Mouse (Mus musculus) limb, embryonic 12.5 days (tissue): ENCODE results near the gene Pkmyt1. TPM values are rescaled to one million over a fixed set of nuclear protein-coding genes. Genes with fewer than 3 reads are reported as not detected.

Source experiments
- ATAC-seq: fragments of 200-750 bp; cut with Nextera tagmentation; 2 replicates; pipeline ENCODE4 v1.8.0; 2017; ENCODE audit warnings: low read depth, moderate TSS enrichment; ENCODE audit not compliant: insufficient number of reproducible peaks, insufficient read depth, low FRiP score, low TSS enrichment
- H3K27ac ChIP-seq: fragments of 300-500 bp; sonication (generic); 2 replicates; pipeline ENCODE4 v1.5.1; 2016; ENCODE audit warnings: mild to moderate bottlenecking, moderate library complexity
- H3K27me3 ChIP-seq: fragments of 300-500 bp; sonication (generic); 2 replicates; pipeline ENCODE4 v1.6.1; 2016; ENCODE audit warnings: mild to moderate bottlenecking, moderate library complexity
- H3K36me3 ChIP-seq: fragments of 300-500 bp; sonication (generic); 2 replicates; pipeline ENCODE4 v1.6.1; 2016; ENCODE audit warnings: mild to moderate bottlenecking, moderate library complexity
- H3K4me1 ChIP-seq: fragments of 300-500 bp; sonication (generic); replicated peaks from 2 replicates; pipeline ENCODE4 v1.6.1; 2016
- H3K4me2 ChIP-seq: fragments of 300-500 bp; sonication (generic); 2 replicates; pipeline ENCODE4 v1.6.1; 2016; ENCODE audit warnings: mild to moderate bottlenecking, moderate library complexity
- H3K4me3 ChIP-seq: fragments of 300-500 bp; sonication (generic); replicated peaks from 2 replicates; pipeline ENCODE4 v1.5.1; 2016; ENCODE audit warnings: mild to moderate bottlenecking
- H3K9ac ChIP-seq: fragments of 300-500 bp; sonication (generic); replicated peaks from 2 replicates; pipeline ENCODE4 v1.6.1; 2016; ENCODE audit warnings: mild to moderate bottlenecking, moderate library complexity
- H3K9me3 ChIP-seq: fragments of 300-500 bp; sonication (generic); 2 replicates; pipeline ENCODE4 v1.6.1; 2016; ENCODE audit warnings: mild to moderate bottlenecking, moderate library complexity
- WGBS: fragments of 180-500 bp; shearing (Covaris S2); methylation state at CpG from one replicate; pipeline ENCODE4 v1.1.7; 2016; 5-methylcytosine and 5-hydroxymethylcytosine counted together
- polyA plus RNA-seq: library from polyadenylated mRNA; unstranded; fragments of >200 nt; fragmentation: Nextera tagmentation; extraction: Ambion mirVana; gene quantifications from 2 replicates; pipeline ENCODE4 v1.2.1, GENCODE M21; 2016

Gene Pkmyt1
- polyA plus RNA-seq, 1 experiment from 2014 or later, result 49.1 TPM

DNA sequence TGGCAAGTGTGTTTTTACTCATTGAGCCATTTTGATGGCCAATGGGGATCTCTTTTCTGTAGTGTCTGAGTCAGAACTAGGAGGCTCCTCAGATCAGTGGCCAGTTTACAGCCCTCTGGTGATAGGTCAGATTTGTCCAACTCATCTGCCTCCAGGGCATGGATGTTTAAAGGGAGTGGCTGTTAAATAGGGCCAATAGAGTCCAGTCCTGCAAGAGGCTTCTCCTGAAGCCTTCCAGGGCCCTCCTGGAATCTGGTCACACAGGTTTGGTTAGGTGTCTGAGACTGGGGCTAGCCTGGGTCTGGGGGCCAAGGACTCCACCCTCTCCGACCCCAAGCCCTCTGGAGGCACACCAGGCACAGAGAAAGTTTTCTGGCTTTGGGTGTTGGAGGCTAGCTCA lies 31.6 kb upstream of the Pkmyt1 start:
- no peak for ATAC-seq
- H3K27ac ChIP-seq, result no peak overlapping the region
- H3K9me3 ChIP-seq, result no peaks in the 10 kb centered on the region
- H3K9ac ChIP-seq, result no peak overlapping the region
- no peaks in the 10 kb centered on the region for H3K36me3 ChIP-seq
- 59% methylated on average over 1 of the region's 1 CpGs for WGBS
- peaks cover 22% of the 10 kb centered on the region for H3K4me1 ChIP-seq
- no peak overlapping the region for H3K4me3 ChIP-seq
- peaks cover 20% of the 10 kb centered on the region for H3K27me3 ChIP-seq
- H3K4me2 ChIP-seq, result no peak overlapping the region

DNA sequence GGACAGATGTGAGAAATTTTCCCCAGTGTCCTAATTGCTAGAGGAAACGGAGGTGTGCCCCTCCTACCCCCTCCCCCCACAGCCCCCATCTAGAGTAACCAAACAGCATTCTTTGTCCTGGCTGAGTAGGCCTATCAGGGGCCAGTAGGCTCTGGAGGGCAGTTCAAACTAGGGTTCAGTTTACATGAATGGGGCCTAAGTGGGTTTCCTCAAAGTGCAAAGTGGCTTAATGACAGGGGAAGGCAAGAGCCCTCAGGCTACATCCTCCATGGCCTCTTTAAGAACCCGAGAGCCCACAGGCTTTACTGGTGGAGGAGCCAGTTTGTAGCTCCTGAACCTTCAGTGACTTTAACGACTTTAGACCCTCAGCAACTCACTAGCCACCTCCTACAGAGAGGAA lies 30.3 kb upstream of the Pkmyt1 start:
- no peaks in the 10 kb centered on the region for H3K36me3 ChIP-seq
- no peak overlapping the region for H3K9ac ChIP-seq
- peak; percentile 69; the same call in 1 of the 2 replicates for ATAC-seq
- no peak overlapping the region for H3K4me3 ChIP-seq
- WGBS, result 11% methylated on average over 3 of the region's 3 CpGs
- H3K9me3 ChIP-seq, result no peaks in the 10 kb centered on the region
- peaks cover 27% of the 10 kb centered on the region for H3K4me1 ChIP-seq
- H3K27me3 ChIP-seq, result peaks cover 34% of the 10 kb centered on the region
- H3K4me2 ChIP-seq, result no peak overlapping the region
- no peak overlapping the region for H3K27ac ChIP-seq

DNA sequence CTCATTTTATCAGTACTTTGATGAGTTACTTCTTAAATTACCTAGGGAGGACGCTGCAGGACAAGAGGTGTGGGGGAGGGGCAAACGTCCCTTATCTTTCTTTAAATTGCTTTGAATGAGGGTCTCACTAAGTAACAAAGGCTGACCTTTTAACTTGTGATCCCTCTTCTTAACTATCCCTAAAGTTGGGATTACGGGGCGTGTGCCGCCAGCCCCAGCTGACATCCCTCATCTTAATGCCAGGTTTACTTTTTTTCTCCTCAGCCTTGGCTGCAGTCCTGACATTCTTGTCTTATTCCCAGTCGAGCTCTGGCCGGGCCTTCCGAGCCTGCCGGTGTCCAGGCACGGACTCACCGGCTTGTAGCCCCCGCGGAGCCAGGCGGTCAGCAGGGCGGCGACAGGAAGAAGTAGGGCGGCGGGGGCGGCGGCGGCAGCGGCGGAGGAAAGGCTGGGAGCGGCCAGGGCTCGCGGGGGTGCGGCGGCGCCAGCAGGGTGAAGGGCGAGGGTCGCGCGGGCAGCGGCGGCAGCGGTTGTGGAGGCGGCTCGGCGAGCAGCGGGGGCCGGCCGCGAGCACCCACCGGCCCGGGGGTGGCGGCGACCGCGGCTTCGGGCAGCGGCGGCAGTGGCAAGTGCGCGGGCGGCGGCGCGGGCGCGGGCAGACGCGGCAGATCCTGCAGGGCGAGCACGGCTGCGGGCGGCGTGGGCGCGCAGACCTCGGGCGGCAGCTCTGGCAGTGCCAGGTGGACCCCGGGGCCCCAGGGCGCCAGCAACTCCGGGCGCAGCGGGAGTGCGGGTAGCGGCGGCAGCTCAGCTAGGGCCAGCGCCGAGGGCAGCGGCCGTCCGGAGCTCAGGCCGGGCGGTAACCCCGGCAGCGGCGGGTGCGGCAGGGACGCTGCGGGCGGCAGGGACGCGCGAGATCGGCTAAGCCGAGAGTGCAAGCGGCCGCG lies 26.7 kb upstream of the Pkmyt1 start:
- Histone ChIP-seq H3K9me3 (no peaks in the 10 kb centered on the region), H3K36me3 (no peaks in the 10 kb centered on the region), H3K4me2 (peak overlapping the region; percentile 100), H3K27ac (no peak overlapping the region), H3K4me3 (peak overlapping the region; percentile 63), H3K9ac (peak overlapping the region; percentile 58), H3K27me3 (peaks cover 43% of the 10 kb centered on the region), H3K4me1 (peaks cover 27% of the 10 kb centered on the region)
- WGBS, result under 1% methylated on average over 97 of the region's 101 CpGs
- 0 out of 2 replicates have a peak, but pooled peaks have one; percentile 18 for ATAC-seq

DNA sequence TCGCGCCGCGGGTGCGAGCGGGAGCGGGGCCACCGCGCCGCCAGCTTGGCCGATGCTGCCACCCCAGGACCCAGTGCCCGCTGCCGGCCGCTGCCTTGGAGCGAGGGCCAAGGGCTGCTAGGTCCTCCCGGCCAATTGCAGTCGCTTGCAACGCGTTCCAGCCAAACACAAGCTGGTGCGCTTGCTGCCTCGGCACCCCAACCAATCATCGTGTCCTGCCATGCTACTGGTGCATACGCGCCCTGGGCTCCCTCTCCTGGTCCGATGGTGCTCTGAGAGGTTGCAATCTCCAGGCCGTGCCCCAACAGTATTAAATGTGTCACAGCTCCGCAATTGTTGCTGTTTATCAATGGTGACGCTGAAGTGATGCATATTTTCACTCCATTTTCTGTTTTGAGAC lies 26.1 kb upstream of the Pkmyt1 start:
- Histone ChIP-seq H3K9ac (peak overlapping the region; percentile 58), H3K4me1 (peaks cover 24% of the 10 kb centered on the region), H3K4me2 (peak overlapping the region; percentile 100), H3K9me3 (no peaks in the 10 kb centered on the region), H3K27me3 (peaks cover 43% of the 10 kb centered on the region), H3K4me3 (peak overlapping the region; percentile 63), H3K36me3 (no peaks in the 10 kb centered on the region), H3K27ac (no peak overlapping the region)
- 0% methylated on average over 17 of the region's 28 CpGs for WGBS
- peak; percentile 81 for ATAC-seq

DNA sequence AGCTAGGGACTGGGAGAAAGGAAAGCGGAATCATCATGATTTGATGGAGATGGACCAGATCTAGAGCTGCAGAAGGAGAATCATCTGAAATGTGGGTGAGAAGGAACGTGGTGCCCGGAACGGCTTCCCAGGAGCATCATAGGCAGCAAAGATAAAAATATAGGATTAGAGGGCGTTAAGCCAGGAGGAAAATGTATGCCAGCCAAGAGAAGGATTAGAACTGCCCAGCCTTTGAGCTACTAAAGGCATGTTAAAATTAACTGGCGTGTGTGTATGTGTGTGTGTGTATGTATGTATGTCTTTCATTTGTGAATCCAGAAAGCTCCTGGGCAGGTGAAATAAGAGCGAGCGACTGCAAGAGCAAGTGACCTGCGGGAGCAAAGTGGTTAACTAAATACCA lies 22.8 kb upstream of the Pkmyt1 start:
- no peak for ATAC-seq
- no peak overlapping the region for H3K27ac ChIP-seq
- H3K9ac ChIP-seq, result no peak overlapping the region
- H3K36me3 ChIP-seq, result no peaks in the 10 kb centered on the region
- no peak overlapping the region for H3K4me2 ChIP-seq
- H3K27me3 ChIP-seq, result peaks cover 44% of the 10 kb centered on the region
- no peaks in the 10 kb centered on the region for H3K9me3 ChIP-seq
- 83% methylated on average over 9 of the region's 9 CpGs for WGBS
- H3K4me3 ChIP-seq, result no peak overlapping the region
- peaks cover 16% of the 10 kb centered on the region for H3K4me1 ChIP-seq

DNA sequence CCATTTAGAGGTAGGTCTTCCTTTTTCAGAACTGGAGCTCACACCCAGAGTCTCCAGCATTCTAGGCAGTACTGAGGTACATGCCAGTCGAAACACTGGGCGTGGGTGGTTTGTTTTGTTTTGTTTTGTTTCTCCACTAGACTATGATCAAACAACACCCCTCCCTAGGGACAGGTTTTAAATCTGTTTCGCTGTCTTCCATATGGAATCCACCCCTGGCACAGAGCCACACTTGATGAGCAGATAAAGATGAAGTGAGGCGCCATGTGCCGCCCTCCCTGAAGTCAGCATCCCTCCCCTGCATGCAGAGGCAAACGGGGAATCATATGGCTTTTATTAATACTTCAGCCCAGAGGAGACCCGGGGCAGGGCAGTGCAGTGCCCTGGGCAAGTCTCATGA lies 21.4 kb upstream of the Pkmyt1 start:
- no peak overlapping the region for H3K4me2 ChIP-seq
- H3K36me3 ChIP-seq, result no peaks in the 10 kb centered on the region
- ATAC-seq, result no peak
- no peak overlapping the region for H3K4me3 ChIP-seq
- peaks cover 30% of the 10 kb centered on the region for H3K27me3 ChIP-seq
- WGBS, result 44% methylated on average over 7 of the region's 7 CpGs
- H3K4me1 ChIP-seq, result peaks cover 8% of the 10 kb centered on the region; the same call in 1 of the 2 replicates
- no peaks in the 10 kb centered on the region for H3K9me3 ChIP-seq
- H3K27ac ChIP-seq, result no peak overlapping the region
- no peak overlapping the region; the same call in 1 of the 2 replicates for H3K9ac ChIP-seq

DNA sequence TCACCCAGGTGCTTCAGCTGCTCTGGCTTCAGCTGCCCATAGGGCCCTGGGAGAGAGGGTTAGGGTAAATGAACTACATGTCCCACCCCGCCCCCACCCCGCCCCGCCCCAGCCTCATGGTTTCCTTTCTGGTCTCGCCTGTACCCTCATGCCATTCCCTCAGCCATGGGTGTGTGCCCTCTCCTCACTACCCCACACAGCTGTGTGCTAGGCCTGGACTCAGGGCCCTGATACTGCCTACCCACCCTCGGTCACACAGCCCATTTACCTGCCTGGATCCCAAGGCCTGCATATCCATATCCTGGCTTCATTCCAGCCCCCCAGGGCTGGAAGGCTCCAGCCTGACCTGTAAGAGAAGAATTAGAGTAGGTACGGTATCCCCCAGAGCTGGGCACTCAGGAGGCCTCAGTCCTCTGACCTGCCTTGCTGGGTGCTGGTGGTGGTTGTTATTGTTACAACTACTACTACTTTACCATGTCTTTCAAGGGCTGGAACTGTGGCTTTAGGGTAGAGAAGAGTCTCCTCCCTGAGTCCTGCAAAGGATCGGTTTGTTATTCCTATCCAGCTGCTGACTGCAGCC lies 20.5 kb upstream of the Pkmyt1 start:
- 69% methylated on average over 7 of the region's 7 CpGs for WGBS
- Histone ChIP-seq H3K36me3 (no peaks in the 10 kb centered on the region), H3K9ac (no peak overlapping the region), H3K27ac (no peak overlapping the region), H3K4me3 (no peak overlapping the region), H3K4me1 (0 out of 2 replicates have a peak, but pooled peaks cover 5% of the 10 kb centered on the region), H3K27me3 (peaks cover 21% of the 10 kb centered on the region), H3K9me3 (no peaks in the 10 kb centered on the region), H3K4me2 (no peak overlapping the region)
- no peak for ATAC-seq

DNA sequence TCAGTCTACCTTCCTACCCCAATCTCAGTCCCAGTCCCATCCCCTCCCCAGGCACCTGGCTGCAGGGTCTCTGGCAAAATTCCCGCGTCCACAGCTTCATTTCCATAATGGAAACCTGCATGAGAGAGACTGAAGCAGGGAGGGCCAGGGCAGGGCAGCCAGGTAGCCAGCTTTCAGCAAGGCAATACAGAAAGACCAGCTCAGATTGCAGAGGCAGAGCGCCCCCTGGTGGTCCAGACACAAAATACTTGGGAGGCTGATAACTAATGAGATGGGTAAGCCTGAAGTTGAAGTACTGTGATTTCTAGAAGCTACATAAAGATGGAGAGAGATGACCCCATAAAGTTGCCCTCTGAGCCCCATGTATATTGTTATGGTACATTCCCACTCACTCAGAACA lies 19.9 kb upstream of the Pkmyt1 start:
- ATAC-seq, result no peak
- Histone ChIP-seq H3K4me1 (0 out of 2 replicates have a peak, but pooled peaks cover 5% of the 10 kb centered on the region), H3K4me3 (no peak overlapping the region), H3K27ac (no peak overlapping the region), H3K27me3 (peaks cover 15% of the 10 kb centered on the region), H3K9ac (no peak overlapping the region), H3K4me2 (no peak overlapping the region), H3K36me3 (no peaks in the 10 kb centered on the region), H3K9me3 (no peaks in the 10 kb centered on the region)
- 0% methylated on average over 3 of the region's 3 CpGs for WGBS

DNA sequence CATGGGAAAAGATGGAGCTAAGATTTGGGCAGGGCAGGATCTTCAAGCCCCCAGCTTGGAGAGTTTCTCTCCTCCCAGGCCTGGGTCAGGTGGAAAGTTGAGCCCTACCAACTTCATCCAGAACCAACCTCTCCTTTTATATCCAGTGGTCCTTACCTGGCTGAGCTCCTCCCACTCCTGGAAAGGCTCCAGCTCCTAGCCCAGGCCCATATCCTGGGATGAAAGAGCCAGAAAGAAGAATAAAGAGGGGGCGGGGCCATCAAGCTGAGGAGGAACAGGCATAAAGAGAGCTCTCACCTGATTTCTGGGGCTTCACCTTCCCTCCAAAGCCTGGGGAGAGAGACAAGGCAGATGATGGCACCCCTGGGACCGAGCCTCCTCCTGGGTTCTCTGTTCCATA lies 9.1 kb upstream of the Pkmyt1 start:
- H3K27ac ChIP-seq, result no peak overlapping the region
- no peak overlapping the region for H3K9ac ChIP-seq
- 72% methylated on average over 2 of the region's 2 CpGs for WGBS
- no peak for ATAC-seq
- H3K4me3 ChIP-seq, result no peak overlapping the region
- H3K36me3 ChIP-seq, result no peaks in the 10 kb centered on the region
- H3K4me1 ChIP-seq, result no peaks in the 10 kb centered on the region
- no peak overlapping the region for H3K4me2 ChIP-seq
- H3K9me3 ChIP-seq, result no peaks in the 10 kb centered on the region
- H3K27me3 ChIP-seq, result peaks cover 10% of the 10 kb centered on the region

DNA sequence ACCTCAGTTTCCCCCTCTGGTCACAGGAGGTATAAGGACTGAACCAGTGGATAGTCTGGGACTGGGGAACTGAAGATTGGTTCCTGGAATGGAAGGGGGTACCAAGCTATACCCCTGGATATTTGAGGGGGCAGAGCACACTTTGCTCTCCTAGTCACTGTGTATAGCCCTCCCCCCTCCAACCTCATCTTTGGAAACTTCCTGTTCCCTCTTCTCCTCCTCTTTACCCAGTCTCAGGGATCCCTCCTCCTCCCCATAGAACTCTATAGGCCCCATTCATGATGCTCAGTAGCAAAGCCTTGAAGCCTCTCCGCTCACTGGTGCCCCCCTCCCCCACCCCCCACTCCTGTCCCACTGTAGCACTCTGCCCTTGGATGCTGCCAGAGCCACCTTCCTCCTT lies 6.7 kb upstream of the Pkmyt1 start:
- Histone ChIP-seq H3K4me3 (no peak overlapping the region), H3K4me1 (no peaks in the 10 kb centered on the region), H3K27me3 (peaks cover 10% of the 10 kb centered on the region), H3K4me2 (no peak overlapping the region), H3K36me3 (no peaks in the 10 kb centered on the region), H3K9ac (no peak overlapping the region), H3K27ac (no peak overlapping the region), H3K9me3 (no peaks in the 10 kb centered on the region)
- WGBS, result 13% methylated on average over 1 of the region's 1 CpGs
- ATAC-seq, result no peak

DNA sequence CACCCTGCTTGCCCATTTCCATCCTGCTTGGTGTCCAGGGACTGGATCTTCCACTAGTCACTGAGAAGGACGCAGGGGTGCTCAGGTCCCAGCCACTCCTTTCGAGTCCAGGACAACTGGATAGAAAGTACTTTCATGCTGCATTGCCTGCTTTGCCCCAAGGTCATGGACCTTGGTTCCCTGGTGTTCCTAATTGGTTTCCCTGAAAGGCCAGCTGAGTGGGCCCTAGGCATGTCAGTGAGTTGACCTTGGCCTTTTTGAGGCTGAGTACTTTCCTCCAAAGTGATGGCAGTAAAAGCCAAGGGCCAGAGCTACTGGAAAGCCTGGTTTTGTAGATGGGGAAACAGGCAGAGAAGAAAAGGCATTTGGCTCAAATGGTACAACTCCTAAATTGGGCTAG lies 4.2 kb upstream of the Pkmyt1 start:
- Histone ChIP-seq H3K4me2 (no peak overlapping the region), H3K9ac (no peak overlapping the region), H3K4me1 (peaks cover 8% of the 10 kb centered on the region), H3K27ac (no peak overlapping the region), H3K36me3 (no peaks in the 10 kb centered on the region), H3K9me3 (no peaks in the 10 kb centered on the region), H3K4me3 (no peak overlapping the region), H3K27me3 (peaks cover 9% of the 10 kb centered on the region)
- no peak for ATAC-seq
- 87% methylated on average over 2 of the region's 2 CpGs for WGBS
